Mouse (Mus musculus) ES-E14 (cell line): Measurements from ENCODE around the gene Axin2. TPM values are rescaled to one million over a fixed set of nuclear protein-coding genes. Genes with fewer than 3 reads are reported as not detected.

Experiments used
- DNase-seq: peaks from one replicate; pipeline ENCODE4 v3.0.0-alpha.2; 2013; ENCODE audit warnings: low read depth, low spot score
- H3K27ac ChIP-seq: 2 replicates; pipeline ENCODE4 v1.5.1; 2012; ENCODE audit warnings: low read depth, mild to moderate bottlenecking, low read length, moderate library complexity, mixed read lengths; ENCODE audit not compliant: poor library complexity, insufficient read depth, severe bottlenecking
- H3K36me3 ChIP-seq: 2 replicates; pipeline ENCODE4 v1.6.1; 2012; ENCODE audit warnings: mild to moderate bottlenecking, low read length, moderate library complexity, mixed read lengths; ENCODE audit not compliant: control insufficient read depth, poor library complexity, insufficient read depth, severe bottlenecking
- H3K4me1 ChIP-seq, 2 experiments: fragments of 150-350 bp in 1 of 2; sonication (generic) in 1 of 2; 2 replicates each; pipeline ENCODE4 v1.6.1; 2012; ENCODE audit warnings: low read length in 2 of 2, mild to moderate bottlenecking in 1 of 2, mixed read lengths in 1 of 2; ENCODE audit not compliant: control insufficient read depth in 2 of 2, insufficient read depth in 2 of 2, poor library complexity in 1 of 2
- H3K4me3 ChIP-seq, 2 experiments: fragments of 150-350 bp in 1 of 2; sonication (generic) in 1 of 2; 2 replicates each; pipeline ENCODE4 v1.5.1; 2012; ENCODE audit warnings: low read length in 2 of 2, low read depth in 1 of 2, mild to moderate bottlenecking in 1 of 2, mixed read lengths in 1 of 2; ENCODE audit not compliant: insufficient read depth in 1 of 2, poor library complexity in 1 of 2, severe bottlenecking in 1 of 2
- H3K9ac ChIP-seq: 2 replicates; pipeline ENCODE4 v1.6.1; 2012; ENCODE audit warnings: low read depth, mild to moderate bottlenecking, low read length, mixed read lengths; ENCODE audit not compliant: poor library complexity, insufficient read depth, severe bottlenecking
- H3K9me3 ChIP-seq: fragments of 150-350 bp; sonication (generic); 2 replicates; pipeline ENCODE4 v1.6.1; 2012; ENCODE audit warnings: low read depth, mild to moderate bottlenecking, low read length; ENCODE audit not compliant: control insufficient read depth, insufficient read depth
- CHD2 ChIP-seq: IDR thresholded peaks from 2 replicates; pipeline ENCODE4 v1.6.1; 2014; ENCODE audit warnings: mild to moderate bottlenecking, low read depth, low read length, inconsistent platforms
- HCFC1 ChIP-seq: IDR thresholded peaks from 2 replicates; pipeline ENCODE4 v1.6.1; 2012; ENCODE audit warnings: low read length, inconsistent platforms, borderline replicate concordance; ENCODE audit not compliant: insufficient read depth
- MAFK ChIP-seq: IDR thresholded peaks from 2 replicates; pipeline ENCODE4 v1.6.1; 2014; ENCODE audit warnings: mild to moderate bottlenecking, low read depth, low read length, inconsistent platforms; ENCODE audit not compliant: insufficient read depth
- ZC3H11A ChIP-seq: IDR thresholded peaks from 2 replicates; pipeline ENCODE4 v1.6.1; 2012; ENCODE audit warnings: low read depth, mild to moderate bottlenecking, inconsistent platforms, low read length, borderline replicate concordance
- ZNF384 ChIP-seq: IDR thresholded peaks from 2 replicates; pipeline ENCODE4 v1.6.1; 2012; ENCODE audit warnings: low read depth, low read length, inconsistent platforms
- in situ Hi-C, 2 experiments: fragments of 600-800 bp; cut with MboI; formaldehyde crosslinking; loops; one replicate each; pipeline ENCODE4 v1.15.1; 2025; ENCODE audit warnings: low sequenced_read_pairs in 2 of 2, inconsistent platforms in 1 of 2; ENCODE audit not compliant: unreplicated experiment in 2 of 2
- total RNA-seq: library from RNA; depleted of rRNA; stranded (reverse); fragments of 300-350 nt; gene quantifications from 2 replicates; pipeline ENCODE4 v1.2.3, GENCODE M21; 2012

The Axin2 gene
- total RNA-seq, 1 experiment: 12.3 TPM

GRCm38 (mm10) chr11:108880546-108880945, 39.6 kb upstream of the Axin2 start:
- Histone ChIP-seq H3K9ac (no peak overlapping the region), H3K27ac (no peak overlapping the region), H3K4me3 (no peak overlapping the region), H3K36me3 (no peaks in the 10 kb centered on the region), H3K4me1 (peaks cover 0 to 2% of the 10 kb centered on the region in 2 experiments; a peak in 1 of 4 replicates), H3K9me3 (no peaks in the 10 kb centered on the region)
- in situ Hi-C loops: no loop called here
- TF ChIP-seq MAFK (no peak), ZNF384 (no peak), ZC3H11A (no peak), CHD2 (no peak), HCFC1 (no peak)
- DNase-seq: no peak

GRCm38 (mm10) chr11:108881662-108882061, 38.5 kb upstream of the Axin2 start:
- no peak for DNase-seq
- H3K9me3 ChIP-seq: no peaks in the 10 kb centered on the region
- no peak overlapping the region for H3K9ac ChIP-seq
- in situ Hi-C loops: no loop called here
- no peak for TF ChIP-seq ZNF384
- TF ChIP-seq CHD2: no peak
- TF ChIP-seq ZC3H11A: no peak
- TF ChIP-seq HCFC1: no peak
- TF ChIP-seq MAFK: no peak
- peaks cover 0 to 2% of the 10 kb centered on the region in 2 experiments; a peak in 1 of 4 replicates for H3K4me1 ChIP-seq
- no peaks in the 10 kb centered on the region for H3K36me3 ChIP-seq
- H3K4me3 ChIP-seq: no peak overlapping the region
- no peak overlapping the region for H3K27ac ChIP-seq

- no peak for DNase-seq
- no peak overlapping the region for H3K9ac ChIP-seq
- no peak overlapping the region for H3K4me3 ChIP-seq
- H3K36me3 ChIP-seq: no peaks in the 10 kb centered on the region
- H3K9me3 ChIP-seq: no peaks in the 10 kb centered on the region
- TF ChIP-seq CHD2 (no peak), ZNF384 (no peak), HCFC1 (no peak), MAFK (no peak), ZC3H11A (no peak)
- peaks cover 0 to 16% of the 10 kb centered on the region in 2 experiments; a peak in 1 of 4 replicates for H3K4me1 ChIP-seq
- no peak overlapping the region for H3K27ac ChIP-seq
- in situ Hi-C loops: no loop called here
Measured at GRCm38 (mm10) chr11:108885276-108885896, 34.8 kb upstream of the Axin2 start.

- peaks cover under 1 to 16% of the 10 kb centered on the region in 2 experiments; a peak in 2 of 4 replicates for H3K4me1 ChIP-seq
- TF ChIP-seq MAFK (no peak), ZNF384 (no peak), ZC3H11A (no peak), CHD2 (no peak), HCFC1 (no peak)
- H3K27ac ChIP-seq: no peak overlapping the region
- H3K9me3 ChIP-seq: no peaks in the 10 kb centered on the region
- no peak for DNase-seq
- no peak overlapping the region for H3K9ac ChIP-seq
- no peak overlapping the region for H3K4me3 ChIP-seq
- H3K36me3 ChIP-seq: no peaks in the 10 kb centered on the region
- in situ Hi-C loops: no loop called here
Measured at GRCm38 (mm10) chr11:108886060-108886459, 34.1 kb upstream of the Axin2 start.
